Mouse (Mus musculus) liver, embryonic 16.5 days (tissue): Measurements from ENCODE around the gene Frmd4b. TPM values are rescaled to one million over a fixed set of nuclear protein-coding genes. Genes with fewer than 3 reads are reported as not detected.
"Not testable (repeated sequence)": the region's sequence is repeated elsewhere in the genome, so short reads cannot be mapped to it uniquely, and the experiment has no call there.

Experiments used
- ATAC-seq: fragments of 200-750 bp; cut with Nextera tagmentation; 2 replicates; pipeline ENCODE4 v1.8.0; 2017; ENCODE audit warnings: low read depth, mild to moderate bottlenecking, moderate number of reproducible peaks, moderate library complexity
- H3K27ac ChIP-seq: fragments of 300-500 bp; sonication (generic); 2 replicates; pipeline ENCODE4 v1.5.1; 2014; ENCODE audit warnings: mild to moderate bottlenecking, low read length
- H3K27me3 ChIP-seq: fragments of 300-500 bp; sonication (generic); 2 replicates; pipeline ENCODE4 v1.6.1; 2014; ENCODE audit warnings: low read depth, low read length, mixed read lengths; ENCODE audit not compliant: control insufficient read depth, insufficient read depth
- H3K36me3 ChIP-seq: fragments of 300-500 bp; sonication (generic); 2 replicates; pipeline ENCODE4 v1.6.1; 2014; ENCODE audit warnings: mild to moderate bottlenecking; ENCODE audit not compliant: control insufficient read depth, insufficient read depth
- H3K4me1 ChIP-seq: fragments of 300-500 bp; sonication (generic); 2 replicates; pipeline ENCODE4 v1.6.1; 2014; ENCODE audit warnings: low read depth, low read length, mixed read lengths; ENCODE audit not compliant: control insufficient read depth
- H3K4me2 ChIP-seq: fragments of 300-500 bp; sonication (generic); 2 replicates; pipeline ENCODE4 v1.6.1; 2014; ENCODE audit warnings: low read depth, low read length, mixed read lengths
- H3K4me3 ChIP-seq: fragments of 300-500 bp; sonication (generic); 2 replicates; pipeline ENCODE4 v1.5.1; 2014; ENCODE audit warnings: low read depth, mild to moderate bottlenecking, low read length
- H3K9ac ChIP-seq: fragments of 300-500 bp; sonication (generic); 2 replicates; pipeline ENCODE4 v1.6.1; 2014; ENCODE audit warnings: low read depth, low read length
- H3K9me3 ChIP-seq: fragments of 300-500 bp; sonication (generic); replicated peaks from 2 replicates; pipeline ENCODE4 v1.6.1; 2016; ENCODE audit warnings: low read length; ENCODE audit not compliant: control insufficient read depth
- WGBS: fragments of 180-500 bp; shearing (Covaris S2); extraction: QIAGEN DNeasy Blood & Tissue Kit; methylation state at CpG from one replicate; pipeline ENCODE4 v1.1.7; 2014; ENCODE audit not compliant: insufficient replicate concordance; 5-methylcytosine and 5-hydroxymethylcytosine counted together
- polyA plus RNA-seq: library from polyadenylated mRNA; unstranded; fragments of >200 nt; fragmentation: Nextera tagmentation; extraction: Ambion mirVana; gene quantifications from 2 replicates; pipeline ENCODE4 v1.2.1, GENCODE M21; 2015

Gene Frmd4b
- polyA plus RNA-seq, 1 experiment from 2014 or later = 8.9 TPM

DNA sequence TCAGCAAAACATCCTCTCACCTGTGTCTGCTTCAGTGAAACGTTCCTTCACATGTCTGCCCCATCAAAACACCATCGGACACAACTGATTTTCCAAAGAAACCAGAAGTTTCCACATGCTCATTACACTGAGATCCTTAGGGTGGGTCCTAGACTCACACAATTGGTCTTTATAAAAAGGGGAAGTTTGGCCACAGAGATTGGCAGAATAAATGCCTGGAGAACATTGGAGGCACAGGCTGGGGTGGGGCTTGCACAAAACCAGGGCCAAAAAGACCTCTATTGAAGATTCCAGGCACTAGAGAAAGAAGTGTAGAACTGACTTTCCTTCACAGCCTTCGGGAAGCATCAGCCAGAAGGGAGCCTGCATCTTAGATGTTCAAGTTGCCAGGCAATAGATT, 343.6 kb downstream of the Frmd4b start:
- 43% methylated on average over 3 of the region's 3 CpGs for WGBS
- H3K4me1 ChIP-seq = no peaks in the 10 kb centered on the region; the same call in 1 of the 2 replicates

DNA sequence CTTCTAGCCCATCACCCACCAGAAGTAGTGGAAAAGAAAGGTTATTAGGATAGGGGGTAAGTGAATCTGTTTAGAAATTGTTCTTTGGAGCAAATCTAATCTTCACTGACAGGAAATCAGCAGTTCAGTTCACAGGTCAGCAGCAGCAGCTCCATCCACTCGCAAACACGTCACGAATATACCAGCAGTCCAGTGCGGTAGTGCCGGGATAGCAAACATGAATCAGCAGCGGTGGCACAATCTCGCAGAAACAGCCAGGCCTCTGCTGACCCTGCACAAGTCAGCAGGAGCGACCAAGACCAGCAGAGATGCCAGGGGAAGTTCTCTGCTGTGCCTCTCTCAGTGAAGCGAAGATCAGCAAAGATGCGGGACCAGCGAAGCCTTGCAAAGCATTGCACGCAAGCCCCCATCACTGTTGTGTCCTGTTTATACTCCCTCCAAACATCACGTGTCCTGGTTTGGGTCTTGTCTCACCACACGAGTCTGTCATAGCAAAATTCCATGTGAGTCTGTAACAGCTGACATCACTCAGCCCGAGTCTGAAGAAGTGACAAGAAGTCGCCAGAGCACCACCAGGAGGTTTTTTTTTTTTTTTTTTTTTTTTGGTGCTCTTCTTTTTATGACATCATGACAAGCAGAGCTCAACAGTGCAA, 344.2 kb downstream of the Frmd4b start:
- H3K27ac ChIP-seq = no peak overlapping the region
- no peak overlapping the region for H3K4me2 ChIP-seq
- H3K27me3 ChIP-seq = no peaks in the 10 kb centered on the region; the same call in 1 of the 2 replicates
- H3K36me3 ChIP-seq = no peaks in the 10 kb centered on the region
- no peaks in the 10 kb centered on the region; the same call in 1 of the 2 replicates for H3K4me1 ChIP-seq
- no peaks in the 10 kb centered on the region for H3K9me3 ChIP-seq
- WGBS = 67% methylated on average over 16 of the region's 16 CpGs
- H3K4me3 ChIP-seq = no peak overlapping the region
- no peak for ATAC-seq
- H3K9ac ChIP-seq = no peak overlapping the region

More for the DNA sequence above, 343.6 kb downstream of the Frmd4b start:
- Histone ChIP-seq H3K36me3 (no peaks in the 10 kb centered on the region), H3K27me3 (no peaks in the 10 kb centered on the region; the same call in 1 of the 2 replicates), H3K27ac (no peak overlapping the region), H3K4me3 (no peak overlapping the region), H3K4me2 (no peak overlapping the region), H3K9me3 (no peaks in the 10 kb centered on the region), H3K9ac (no peak overlapping the region)
- no peak for ATAC-seq

DNA sequence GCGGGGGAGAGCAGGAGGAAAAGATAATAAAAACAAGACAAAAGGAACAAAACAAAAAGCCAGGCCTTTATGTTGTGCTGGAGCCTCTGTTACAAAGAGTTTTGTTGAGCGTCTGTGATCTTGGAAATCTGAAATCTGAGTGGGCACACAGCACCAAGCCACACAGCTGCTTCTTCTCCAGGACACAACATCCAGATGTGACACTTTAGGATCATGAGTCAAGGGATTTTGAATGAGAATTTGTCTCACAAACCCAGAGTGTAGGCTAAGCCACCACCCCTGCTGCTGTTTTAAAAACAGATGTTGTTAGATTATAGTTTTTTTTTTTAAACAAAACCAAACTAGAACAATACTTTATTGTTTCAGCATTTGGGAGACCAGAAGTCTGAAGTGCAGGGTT, 345.0 kb downstream of the Frmd4b start:
- no peaks in the 10 kb centered on the region for H3K9me3 ChIP-seq
- H3K27me3 ChIP-seq = no peaks in the 10 kb centered on the region; the same call in 1 of the 2 replicates
- no peak overlapping the region for H3K4me2 ChIP-seq
- no peak for ATAC-seq
- WGBS = 45% methylated on average over 2 of the region's 2 CpGs
- H3K4me3 ChIP-seq = no peak overlapping the region
- no peak overlapping the region for H3K27ac ChIP-seq
- H3K4me1 ChIP-seq = no peaks in the 10 kb centered on the region
- no peaks in the 10 kb centered on the region for H3K36me3 ChIP-seq
- no peak overlapping the region for H3K9ac ChIP-seq

DNA sequence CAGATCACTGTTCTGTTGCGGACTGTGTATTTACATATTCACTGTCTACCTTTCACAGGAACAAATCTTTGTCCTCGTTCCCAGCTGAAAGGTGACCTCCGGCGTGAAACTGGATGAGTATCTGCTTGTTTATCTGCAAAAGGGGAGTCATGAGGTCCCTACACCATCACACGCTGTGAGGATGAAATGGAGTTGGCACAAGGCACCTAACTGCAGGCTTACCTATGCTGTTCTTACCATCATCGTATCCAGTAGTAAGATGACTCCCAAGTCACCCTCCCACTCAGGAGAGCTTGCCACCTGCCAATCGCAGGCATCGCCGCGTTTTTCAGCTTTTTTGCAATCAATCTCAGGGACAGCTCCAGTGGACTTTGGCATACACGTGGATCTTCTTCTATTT, 347.7 kb downstream of the Frmd4b start:
- 0 out of 2 replicates have a peak, but pooled peaks have one; percentile 21 for ATAC-seq
- H3K27ac ChIP-seq = no peak overlapping the region
- H3K4me2 ChIP-seq = no peak overlapping the region
- WGBS = 60% methylated on average over 11 of the region's 11 CpGs
- H3K4me1 ChIP-seq = no peaks in the 10 kb centered on the region
- no peaks in the 10 kb centered on the region for H3K9me3 ChIP-seq
- H3K36me3 ChIP-seq = no peaks in the 10 kb centered on the region
- H3K9ac ChIP-seq = no peak overlapping the region
- H3K27me3 ChIP-seq = no peaks in the 10 kb centered on the region
- no peak overlapping the region for H3K4me3 ChIP-seq

DNA sequence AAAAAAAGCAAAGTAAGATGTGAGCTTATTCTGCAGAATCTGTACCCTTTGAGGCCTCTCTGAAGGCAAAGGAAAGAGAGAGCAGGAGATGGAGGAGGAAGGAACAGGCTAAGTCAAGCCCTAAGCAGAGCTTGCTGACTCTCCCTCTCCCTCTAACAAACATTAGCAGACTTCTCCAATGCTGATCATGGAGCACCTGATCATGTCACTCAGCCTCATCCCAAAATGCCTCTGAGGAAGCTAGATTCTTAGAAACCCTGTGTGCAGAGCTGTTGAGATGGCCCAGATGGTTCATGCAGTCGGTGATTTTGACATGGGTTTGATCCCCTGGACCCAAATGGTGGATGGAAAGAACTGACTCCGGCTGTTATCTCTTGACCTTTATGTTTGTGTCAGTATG, 350.2 kb downstream of the Frmd4b start:
- no peak for ATAC-seq
- WGBS = 59% methylated on average over 2 of the region's 2 CpGs
- H3K4me2 ChIP-seq = no peak overlapping the region

DNA sequence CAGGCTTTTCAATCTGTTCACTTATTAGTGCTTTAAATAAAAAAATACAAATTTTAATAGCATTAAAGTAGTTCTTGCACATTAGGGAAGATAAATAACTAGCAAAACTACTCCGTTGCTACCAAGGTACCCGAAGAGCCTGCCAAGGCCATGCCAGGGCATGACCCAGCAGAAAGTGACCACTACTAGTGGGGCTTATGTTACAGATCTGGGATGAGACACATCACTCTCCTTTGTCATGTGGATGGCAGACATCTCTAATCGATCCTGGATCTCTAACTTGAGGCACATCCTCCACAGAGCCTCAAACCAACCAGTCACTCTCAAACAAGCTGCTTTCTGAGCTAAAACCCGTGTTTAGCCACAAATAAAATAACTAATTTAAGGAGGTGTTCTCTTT, 350.7 kb downstream of the Frmd4b start:
- H3K36me3 ChIP-seq = no peaks in the 10 kb centered on the region
- no peak overlapping the region for H3K4me2 ChIP-seq
- no peaks in the 10 kb centered on the region for H3K4me1 ChIP-seq
- no peak overlapping the region for H3K4me3 ChIP-seq
- H3K9ac ChIP-seq = no peak overlapping the region
- ATAC-seq = no peak
- no peaks in the 10 kb centered on the region for H3K27me3 ChIP-seq
- no peaks in the 10 kb centered on the region for H3K9me3 ChIP-seq
- H3K27ac ChIP-seq = no peak overlapping the region
- 64% methylated on average over 4 of the region's 4 CpGs for WGBS

More for the DNA sequence above, 350.2 kb downstream of the Frmd4b start:
- Histone ChIP-seq H3K4me3 (no peak overlapping the region), H3K27me3 (no peaks in the 10 kb centered on the region), H3K9me3 (no peaks in the 10 kb centered on the region), H3K9ac (no peak overlapping the region), H3K36me3 (no peaks in the 10 kb centered on the region), H3K4me1 (no peaks in the 10 kb centered on the region), H3K27ac (no peak overlapping the region)

DNA sequence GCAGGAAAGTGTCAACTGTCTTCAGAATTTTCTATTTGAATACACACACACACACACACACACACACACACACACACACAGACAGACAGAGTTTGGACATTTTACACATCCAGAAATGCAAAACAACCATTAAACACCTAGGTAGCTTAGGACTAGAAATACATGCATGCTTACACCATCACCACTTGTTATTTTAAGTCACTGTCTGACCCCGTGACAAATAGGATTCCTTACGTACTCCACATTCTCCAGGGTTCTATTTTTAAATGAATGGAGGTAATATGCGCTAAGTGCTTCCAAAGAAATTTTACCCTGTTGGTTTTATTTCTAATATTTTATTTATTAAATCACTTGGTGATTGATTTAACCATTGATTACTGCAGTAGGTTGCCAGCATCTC, 351.6 kb downstream of the Frmd4b start:
- Histone ChIP-seq H3K9ac (no peak overlapping the region), H3K27me3 (no peaks in the 10 kb centered on the region), H3K4me2 (no peak overlapping the region), H3K27ac (no peak overlapping the region), H3K4me1 (no peaks in the 10 kb centered on the region), H3K4me3 (no peak overlapping the region), H3K36me3 (no peaks in the 10 kb centered on the region), H3K9me3 (no peaks in the 10 kb centered on the region)
- 67% methylated on average over 3 of the region's 3 CpGs for WGBS
- ATAC-seq = no peak

DNA sequence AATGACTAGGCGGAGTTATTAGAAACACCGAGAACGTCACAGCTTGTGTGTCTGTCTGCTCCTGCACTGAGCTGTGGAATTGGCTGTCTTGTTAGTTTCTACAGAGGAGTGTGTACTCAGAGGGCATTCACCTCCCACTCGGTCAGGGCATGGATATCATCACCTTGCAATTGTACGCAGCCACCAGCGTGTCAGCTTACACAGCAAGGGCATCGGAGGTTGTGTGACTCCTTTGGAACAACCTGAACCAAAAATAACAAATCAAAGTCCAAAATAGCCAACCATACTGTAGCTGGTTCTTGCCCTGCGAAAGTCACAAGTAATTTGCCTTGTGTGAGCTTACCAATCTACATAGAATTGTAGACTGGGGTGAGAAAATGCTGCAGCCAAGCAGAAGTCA, 352.1 kb downstream of the Frmd4b start:
- Histone ChIP-seq H3K9ac (no peak overlapping the region), H3K4me3 (no peak overlapping the region), H3K4me2 (no peak overlapping the region), H3K4me1 (no peaks in the 10 kb centered on the region), H3K27ac (no peak overlapping the region), H3K36me3 (no peaks in the 10 kb centered on the region), H3K27me3 (no peaks in the 10 kb centered on the region), H3K9me3 (no peaks in the 10 kb centered on the region)
- ATAC-seq = no peak
- WGBS = 66% methylated on average over 8 of the region's 8 CpGs

DNA sequence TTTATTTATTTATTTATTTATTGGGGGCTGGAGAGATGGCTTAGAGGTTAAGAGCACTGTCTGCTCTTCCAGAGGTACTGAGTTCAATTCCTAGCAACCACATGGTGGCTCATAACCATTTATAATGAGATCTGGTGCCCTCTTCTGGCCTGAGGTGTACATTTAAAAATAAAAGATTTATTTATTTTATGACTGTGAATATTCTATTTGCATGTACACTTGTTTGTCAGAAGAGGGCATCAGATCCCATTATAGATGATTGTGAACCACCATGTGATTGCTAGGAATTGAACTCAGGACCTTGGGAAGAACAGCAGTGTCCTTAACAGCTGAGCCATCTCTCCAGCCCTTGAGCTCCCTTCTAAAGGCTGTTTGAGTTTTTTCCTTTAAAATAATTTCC, 353.6 kb downstream of the Frmd4b start:
- H3K4me2 ChIP-seq, H3K4me3 ChIP-seq, ATAC-seq, H3K9me3 ChIP-seq, H3K27me3 ChIP-seq, H3K4me1 ChIP-seq, H3K36me3 ChIP-seq, H3K9ac ChIP-seq, H3K27ac ChIP-seq: not testable (repeated sequence)
